9 mouse cellular contexts compared by ENCODE assay signal in genomic region chr3:146072780-146073179, GRCm38 (mm10). TPM values are rescaled to one million over a fixed set of nuclear protein-coding genes. Genes with fewer than 3 reads are reported as not detected.
DNase-seq lines count a peak whose midpoint lies in the region; ATAC-seq and TF ChIP-seq lines count a peak whose summit lies in the region.
"Had no signal": no experiment of that assay in that cellular context is flagged by ENCODE, and none has a peak within 500 bp of the region (broad histone marks: within the 10 kb centered on the region; RNA-seq: fewer than 3 reads in every experiment).

No protein-coding gene starts in this region.

- no peaks in the 10 kb centered on the region for H3K79me2 ChIP-seq in MEL (ENCODE audit: control insufficient read depth, insufficient read depth, low read length, poor library complexity)

- 73% methylated on average over 7 of the region's 7 CpGs for WGBS in forebrain, embryonic 15.5 days

- no peaks in the 10 kb centered on the region for H3K4me1 ChIP-seq in MEL (ENCODE audit: control insufficient read depth in 1 of 2, insufficient read depth in 2 of 2, low read length in 2 of 2)
- H3K4me1 ChIP-seq in forebrain, embryonic 15.5 days, result no peaks in the 10 kb centered on the region

- peaks cover 0 to 4% of the 10 kb centered on the region in 2 experiments; a peak in 3 of 4 replicates for H3K27me3 ChIP-seq in MEL (ENCODE audit: control insufficient read depth in 1 of 2, insufficient read depth in 2 of 2, low read length in 2 of 2)
- H3K27me3 ChIP-seq in forebrain, embryonic 15.5 days, result no peaks in the 10 kb centered on the region

- peak; percentile 34 for DNase-seq in kidney, adult 9 months
- DNase-seq in kidney, adult 11 months, result no peak
- DNase-seq in 416B (ENCODE audit: low read depth) (peak; percentile 48), MEL (ENCODE audit: low read depth, low spot score) (peak; percentile 58)
- no peak for DNase-seq in right cerebral cortex, postnatal 25 days
- no peak for DNase-seq in natural killer cell, adult 2 months (ENCODE audit: low spot score in 2 of 2)
- no peak for DNase-seq in cerebellum, postnatal 25 days
- DNase-seq: heart, postnatal 14 days had no signal

- H3K4me3 ChIP-seq in MEL (ENCODE audit: control insufficient read depth in 1 of 2, insufficient read depth in 1 of 2, low read depth in 2 of 2, low read length in 2 of 2), result no peak overlapping the region
- H3K4me3 ChIP-seq in forebrain, embryonic 15.5 days, result no peak overlapping the region

- no peak overlapping the region for H3K27ac ChIP-seq in MEL (ENCODE audit: control insufficient read depth, low read depth, low read length)
- no peak overlapping the region for H3K27ac ChIP-seq in forebrain, embryonic 15.5 days (replicated peaks)

- no peaks in the 10 kb centered on the region for H3K9me3 ChIP-seq in MEL (replicated peaks; ENCODE audit: insufficient read depth, low read length)
- H3K9me3 ChIP-seq in forebrain, embryonic 15.5 days, result no peaks in the 10 kb centered on the region

- H3K36me3 ChIP-seq in MEL (ENCODE audit: control insufficient read depth in 1 of 2, insufficient read depth in 2 of 2, low read length in 2 of 2), result no peaks in the 10 kb centered on the region
- H3K36me3 ChIP-seq in forebrain, embryonic 15.5 days, result no peaks in the 10 kb centered on the region

- TF ChIP-seq CTCF in MEL (IDR thresholded peaks at IDR 0.05 in 2 of 3, conservative IDR thresholded peaks at IDR 0.05 in 1 of 3; ENCODE audit: control insufficient read depth in 1 of 3, insufficient read depth in 1 of 3, low read depth in 2 of 3, low read length in 3 of 3, poor library complexity in 1 of 3, severe bottlenecking in 1 of 3), result peak; percentile 4 to 65 (median 48); a peak in 4 of 6 replicates

- no peak for TF ChIP-seq POLR2A in MEL (IDR thresholded peaks at IDR 0.05; ENCODE audit: control insufficient read depth in 1 of 2, insufficient read depth in 1 of 2, low read depth in 1 of 2, low read length in 2 of 2, poor library complexity in 1 of 2)

- peak; percentile 38; the same call in 1 of the 2 replicates for ATAC-seq in forebrain, embryonic 15.5 days (replicated peaks)

- no peak overlapping the region for H3K4me2 ChIP-seq in forebrain, embryonic 15.5 days (replicated peaks)

- no peak for TF ChIP-seq EP300 in MEL (IDR thresholded peaks at IDR 0.05; ENCODE audit: low read depth in 1 of 2, low read length in 2 of 2)

- H3K9ac ChIP-seq in MEL (ENCODE audit: control insufficient read depth, low read depth, low read length, poor library complexity, severe bottlenecking), result no peak overlapping the region
- H3K9ac ChIP-seq in forebrain, embryonic 15.5 days (replicated peaks), result no peak overlapping the region

- peak; percentile 39 for TF ChIP-seq RAD21 in MEL (IDR thresholded peaks at IDR 0.05; ENCODE audit: low read depth, low read length)

TF ChIP-seq in MEL, 35 proteins besides CTCF, POLR2A, EP300 and RAD21:
- TF ChIP-seq SIN3A (IDR thresholded peaks at IDR 0.05; ENCODE audit: low read length) (no peak), GABPA (IDR thresholded peaks at IDR 0.05; ENCODE audit: low read depth, low read length) (no peak), MYB (IDR thresholded peaks at IDR 0.05; ENCODE audit: low read depth, low read length) (no peak), KAT2A (conservative IDR thresholded peaks at IDR 0.05; ENCODE audit: low read depth, low read length) (no peak), NRF1 (IDR thresholded peaks at IDR 0.05; ENCODE audit: insufficient read depth, low read depth, low read length, poor library complexity, severe bottlenecking) (no peak), E2F4 (IDR thresholded peaks at IDR 0.05; ENCODE audit: borderline replicate concordance, low read depth, low read length) (no peak), BHLHE40 (IDR thresholded peaks at IDR 0.05; ENCODE audit: borderline replicate concordance, low read depth, low read length) (no peak), ELF1 (IDR thresholded peaks at IDR 0.05; ENCODE audit: low read depth, low read length) (no peak), ZKSCAN1 (IDR thresholded peaks at IDR 0.05; ENCODE audit: low read depth, low read length) (no peak), ZC3H11A (IDR thresholded peaks at IDR 0.05; ENCODE audit: low read depth, low read length) (0 out of 2 replicates have a peak, but pooled peaks have one; percentile 25), UBTF (IDR thresholded peaks at IDR 0.05; ENCODE audit: borderline replicate concordance, insufficient read depth, low read depth, low read length) (no peak), SMC3 (IDR thresholded peaks at IDR 0.05; ENCODE audit: low read depth, low read length) (peak; percentile 64), POLR2AphosphoS5 (IDR thresholded peaks at IDR 0.05; ENCODE audit: borderline replicate concordance, low read depth, low read length) (no peak)
TF ChIP-seq in MEL: peak in this region for 2.

RNA-seq across cellular contexts. Expression of gene Wdr63, which starts 35.1 kb away (rescaled TPM):
- total RNA-seq in MEL (2012; rRNA removed), result not detected in 2 replicates
- not detected for polyA plus RNA-seq in MEL (2012; ENCODE audit: insufficient read depth in 1 of 2, insufficient read length in 2 of 2, low read depth in 1 of 2, low replicate concordance in 2 of 2, missing spikeins in 1 of 2)
- 0.59 and 1.4 TPM in 2 replicates for polyA plus RNA-seq in forebrain, embryonic 15.5 days (2015; fragmentation: Nextera tagmentation; extraction: Ambion mirVana)

RNA-seq across cellular contexts. Expression of gene Mcoln3, which starts 44.5 kb away (rescaled TPM):
- total RNA-seq in MEL (2012; rRNA removed), result not detected in 2 replicates
- polyA plus RNA-seq in MEL (2012; ENCODE audit: insufficient read depth in 1 of 2, insufficient read length in 2 of 2, low read depth in 1 of 2, low replicate concordance in 2 of 2, missing spikeins in 1 of 2), result not detected
- polyA plus RNA-seq in forebrain, embryonic 15.5 days (2015; fragmentation: Nextera tagmentation; extraction: Ambion mirVana), result 0.23 and 0.67 TPM in 2 replicates

Comparison
In these comparisons a context has a peak if more than half of its experiments do, and no peak if none do; other contexts are left out.
1. DNase-seq: peak in kidney, adult 9 months (single experiment), 416B (single experiment) and MEL (single experiment); none in kidney, adult 11 months (single experiment), right cerebral cortex, postnatal 25 days (single experiment), natural killer cell, adult 2 months (0 of 2) and cerebellum, postnatal 25 days (0 of 2).